Mouse (Mus musculus): ENCODE measurements around the gene Rnpepl1.

GRCm38 (mm10) chr1:92971879-92972795 lies 61.6 kb downstream of the Rnpepl1 start:
- no peak for TF ChIP-seq CTCF (IDR thresholded peaks at IDR 0.05; ENCODE audit: extremely low read depth, insufficient read depth, insufficient read length, insufficient replicate concordance)
- no peak for TF ChIP-seq POLR2A (IDR thresholded peaks at IDR 0.05; ENCODE audit: low read depth, low read length)
